Mouse (Mus musculus): ENCODE data around the gene Serinc2. TPM values are rescaled to one million over a fixed set of nuclear protein-coding genes. Genes with fewer than 3 reads are reported as not detected.

Gene Serinc2
- polyA plus RNA-seq, 1 experiment from 2014 or later = 1.3 TPM

- ATAC-seq (ENCODE audit: low read depth) = no peak
- H3K27ac ChIP-seq (ENCODE audit: low read length) = peak overlapping the region; percentile 52; the same call in 1 of the 2 replicates
- H3K4me2 ChIP-seq (ENCODE audit: low read depth, low read length) = no peak overlapping the region
- no peaks in the 10 kb centered on the region for H3K36me3 ChIP-seq (ENCODE audit: control insufficient read depth, insufficient read depth)
- peaks cover 4% of the 10 kb centered on the region; the same call in 1 of the 2 replicates for H3K27me3 ChIP-seq (ENCODE audit: control insufficient read depth, insufficient read depth, low read depth, low read length)
- no peak overlapping the region for H3K9ac ChIP-seq (ENCODE audit: low read depth, low read length)
- H3K4me1 ChIP-seq (ENCODE audit: control insufficient read depth, low read depth, low read length) = peaks cover 35% of the 10 kb centered on the region
- 2% methylated on average over 4 of the region's 4 CpGs for WGBS (ENCODE audit: insufficient replicate concordance)
- H3K9me3 ChIP-seq (replicated peaks; ENCODE audit: control insufficient read depth, low read length) = no peaks in the 10 kb centered on the region
- H3K4me3 ChIP-seq (ENCODE audit: low read depth, low read length) = no peak overlapping the region
Measured at GRCm38 (mm10) chr4:130292271-130292670, 13.3 kb upstream of the Serinc2 start.

- Histone ChIP-seq H3K4me2 (ENCODE audit: low read depth, low read length) (no peak overlapping the region), H3K9me3 (replicated peaks; ENCODE audit: control insufficient read depth, low read length) (no peaks in the 10 kb centered on the region), H3K27ac (ENCODE audit: low read length) (no peak overlapping the region), H3K36me3 (ENCODE audit: control insufficient read depth, insufficient read depth) (no peaks in the 10 kb centered on the region), H3K27me3 (ENCODE audit: control insufficient read depth, insufficient read depth, low read depth, low read length) (peaks cover 16% of the 10 kb centered on the region), H3K9ac (ENCODE audit: low read depth, low read length) (no peak overlapping the region), H3K4me3 (ENCODE audit: low read depth, low read length) (no peak overlapping the region), H3K4me1 (ENCODE audit: control insufficient read depth, low read depth, low read length) (peaks cover 17% of the 10 kb centered on the region)
- 48% methylated on average over 3 of the region's 3 CpGs for WGBS (ENCODE audit: insufficient replicate concordance)
- ATAC-seq (ENCODE audit: low read depth) = no peak
Measured at GRCm38 (mm10) chr4:130289824-130290223, 10.8 kb upstream of the Serinc2 start.

- no peak overlapping the region for H3K9ac ChIP-seq (ENCODE audit: low read depth, low read length)
- H3K27ac ChIP-seq (ENCODE audit: low read length) = no peak overlapping the region
- H3K4me3 ChIP-seq (ENCODE audit: low read depth, low read length) = no peak overlapping the region
- no peak overlapping the region for H3K4me2 ChIP-seq (ENCODE audit: low read depth, low read length)
- no peaks in the 10 kb centered on the region for H3K36me3 ChIP-seq (ENCODE audit: control insufficient read depth, insufficient read depth)
- no peaks in the 10 kb centered on the region for H3K4me1 ChIP-seq (ENCODE audit: control insufficient read depth, low read depth, low read length)
- 32% methylated on average over 3 of the region's 3 CpGs for WGBS (ENCODE audit: insufficient replicate concordance)
- no peaks in the 10 kb centered on the region for H3K9me3 ChIP-seq (replicated peaks; ENCODE audit: control insufficient read depth, low read length)
- peaks cover 23% of the 10 kb centered on the region for H3K27me3 ChIP-seq (ENCODE audit: control insufficient read depth, insufficient read depth, low read depth, low read length)
- ATAC-seq (ENCODE audit: low read depth) = no peak
Measured at GRCm38 (mm10) chr4:130286531-130286930, 7.5 kb upstream of the Serinc2 start.

GRCm38 (mm10) chr4:130283826-130284225 is 4.8 kb upstream of the Serinc2 start:
- Histone ChIP-seq H3K36me3 (ENCODE audit: control insufficient read depth, insufficient read depth) (no peaks in the 10 kb centered on the region), H3K4me3 (ENCODE audit: low read depth, low read length) (no peak overlapping the region), H3K9me3 (replicated peaks; ENCODE audit: control insufficient read depth, low read length) (no peaks in the 10 kb centered on the region), H3K9ac (ENCODE audit: low read depth, low read length) (no peak overlapping the region), H3K27ac (ENCODE audit: low read length) (no peak overlapping the region), H3K27me3 (ENCODE audit: control insufficient read depth, insufficient read depth, low read depth, low read length) (peaks cover 27% of the 10 kb centered on the region), H3K4me2 (ENCODE audit: low read depth, low read length) (no peak overlapping the region), H3K4me1 (ENCODE audit: control insufficient read depth, low read depth, low read length) (no peaks in the 10 kb centered on the region)
- WGBS (ENCODE audit: insufficient replicate concordance) = 15% methylated on average over 9 of the region's 9 CpGs
- no peak for ATAC-seq (ENCODE audit: low read depth)

GRCm38 (mm10) chr4:130282856-130283255 is 3.9 kb upstream of the Serinc2 start:
- H3K27ac ChIP-seq (ENCODE audit: low read length) = no peak overlapping the region
- no peak overlapping the region for H3K4me3 ChIP-seq (ENCODE audit: low read depth, low read length)
- H3K4me2 ChIP-seq (ENCODE audit: low read depth, low read length) = no peak overlapping the region
- whole genome bisulfite sequencing (ENCODE audit: insufficient replicate concordance) = 55% methylated on average over 5 of the region's 5 CpGs
- H3K9ac ChIP-seq (ENCODE audit: low read depth, low read length) = no peak overlapping the region
- no peaks in the 10 kb centered on the region for H3K9me3 ChIP-seq (replicated peaks; ENCODE audit: control insufficient read depth, low read length)
- no peak for ATAC-seq (ENCODE audit: low read depth)
- H3K27me3 ChIP-seq (ENCODE audit: control insufficient read depth, insufficient read depth, low read depth, low read length) = peaks cover 28% of the 10 kb centered on the region
- no peaks in the 10 kb centered on the region for H3K4me1 ChIP-seq (ENCODE audit: control insufficient read depth, low read depth, low read length)
- H3K36me3 ChIP-seq (ENCODE audit: control insufficient read depth, insufficient read depth) = no peaks in the 10 kb centered on the region

- H3K9me3 ChIP-seq (replicated peaks; ENCODE audit: control insufficient read depth, low read length) = no peaks in the 10 kb centered on the region
- ATAC-seq (ENCODE audit: low read depth) = no peak
- no peak overlapping the region for H3K4me2 ChIP-seq (ENCODE audit: low read depth, low read length)
- no peak overlapping the region for H3K9ac ChIP-seq (ENCODE audit: low read depth, low read length)
- H3K4me1 ChIP-seq (ENCODE audit: control insufficient read depth, low read depth, low read length) = peaks cover 7% of the 10 kb centered on the region
- H3K27me3 ChIP-seq (ENCODE audit: control insufficient read depth, insufficient read depth, low read depth, low read length) = peaks cover 72% of the 10 kb centered on the region
- WGBS (ENCODE audit: insufficient replicate concordance) = 38% methylated on average over 7 of the region's 7 CpGs
- H3K36me3 ChIP-seq (ENCODE audit: control insufficient read depth, insufficient read depth) = no peaks in the 10 kb centered on the region
- no peak overlapping the region for H3K4me3 ChIP-seq (ENCODE audit: low read depth, low read length)
- no peak overlapping the region for H3K27ac ChIP-seq (ENCODE audit: low read length)
Measured at GRCm38 (mm10) chr4:130276573-130277176, 2.3 kb downstream of the Serinc2 start.

- peaks cover 7% of the 10 kb centered on the region for H3K4me1 ChIP-seq (ENCODE audit: control insufficient read depth, low read depth, low read length)
- H3K9me3 ChIP-seq (replicated peaks; ENCODE audit: control insufficient read depth, low read length) = no peaks in the 10 kb centered on the region
- H3K27me3 ChIP-seq (ENCODE audit: control insufficient read depth, insufficient read depth, low read depth, low read length) = peaks cover 75% of the 10 kb centered on the region
- no peak overlapping the region for H3K4me3 ChIP-seq (ENCODE audit: low read depth, low read length)
- H3K27ac ChIP-seq (ENCODE audit: low read length) = no peak overlapping the region
- 39% methylated on average over 5 of the region's 5 CpGs for WGBS (ENCODE audit: insufficient replicate concordance)
- H3K36me3 ChIP-seq (ENCODE audit: control insufficient read depth, insufficient read depth) = no peaks in the 10 kb centered on the region
- no peak for ATAC-seq (ENCODE audit: low read depth)
- H3K9ac ChIP-seq (ENCODE audit: low read depth, low read length) = no peak overlapping the region
- H3K4me2 ChIP-seq (ENCODE audit: low read depth, low read length) = no peak overlapping the region
Measured at GRCm38 (mm10) chr4:130275823-130276105, 3.2 kb downstream of the Serinc2 start.

- Histone ChIP-seq H3K4me3 (ENCODE audit: low read depth, low read length) (peak overlapping the region; percentile 50), H3K27ac (ENCODE audit: low read length) (no peak overlapping the region), H3K9me3 (replicated peaks; ENCODE audit: control insufficient read depth, low read length) (no peaks in the 10 kb centered on the region), H3K9ac (ENCODE audit: low read depth, low read length) (no peak overlapping the region), H3K4me1 (ENCODE audit: control insufficient read depth, low read depth, low read length) (peaks cover 7% of the 10 kb centered on the region), H3K27me3 (ENCODE audit: control insufficient read depth, insufficient read depth, low read depth, low read length) (peaks cover 75% of the 10 kb centered on the region), H3K4me2 (ENCODE audit: low read depth, low read length) (peak overlapping the region; percentile 59), H3K36me3 (ENCODE audit: control insufficient read depth, insufficient read depth) (no peaks in the 10 kb centered on the region)
- WGBS (ENCODE audit: insufficient replicate concordance) = 2% methylated on average over 61 of the region's 62 CpGs
- no peak for ATAC-seq (ENCODE audit: low read depth)
Measured at GRCm38 (mm10) chr4:130275016-130275822, 3.8 kb downstream of the Serinc2 start.

- H3K27ac ChIP-seq (ENCODE audit: low read length) = no peak overlapping the region
- ATAC-seq (ENCODE audit: low read depth) = no peak
- H3K9me3 ChIP-seq (replicated peaks; ENCODE audit: control insufficient read depth, low read length) = no peaks in the 10 kb centered on the region
- no peak overlapping the region for H3K9ac ChIP-seq (ENCODE audit: low read depth, low read length)
- peak overlapping the region; percentile 50 for H3K4me3 ChIP-seq (ENCODE audit: low read depth, low read length)
- H3K4me1 ChIP-seq (ENCODE audit: control insufficient read depth, low read depth, low read length) = peaks cover 7% of the 10 kb centered on the region
- H3K27me3 ChIP-seq (ENCODE audit: control insufficient read depth, insufficient read depth, low read depth, low read length) = peaks cover 75% of the 10 kb centered on the region
- no peaks in the 10 kb centered on the region for H3K36me3 ChIP-seq (ENCODE audit: control insufficient read depth, insufficient read depth)
- 2% methylated on average over 29 of the region's 29 CpGs for WGBS (ENCODE audit: insufficient replicate concordance)
- peak overlapping the region; percentile 59 for H3K4me2 ChIP-seq (ENCODE audit: low read depth, low read length)
Measured at GRCm38 (mm10) chr4:130274346-130275015, 4.5 kb downstream of the Serinc2 start.
